Mouse (Mus musculus): ENCODE results near the gene Ppp1r26.

Ppp1r26 gene

GRCm38 (mm10) chr2:28446515-28447314 is at the start of gene Ppp1r26:
Gene Ppp1r26 (plus strand): TSS chr2:28446800.
- no peak for DNase-seq (ENCODE audit: low read depth in 1 of 2, low spot score in 2 of 2)

DNA sequence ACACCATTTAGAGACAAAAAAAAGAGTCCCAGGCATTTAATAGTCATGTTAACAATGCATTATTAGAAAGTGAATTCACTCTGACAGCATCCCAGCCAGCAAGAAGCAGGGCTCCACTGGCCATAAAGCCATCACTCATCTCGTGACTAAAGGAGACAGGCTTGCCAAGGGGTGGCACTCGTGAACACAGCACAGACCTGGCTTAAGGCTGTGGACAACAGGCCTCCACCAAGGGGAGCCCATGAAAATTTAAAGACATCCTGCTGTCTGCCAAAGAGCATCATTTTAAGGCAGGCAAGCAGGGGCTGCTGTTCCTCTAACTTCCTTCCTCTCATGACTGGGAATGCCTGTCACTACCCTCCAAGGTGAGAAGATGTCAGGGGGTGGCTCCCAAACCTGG is 49.7 kb upstream of the Ppp1r26 start:
- DNase-seq (ENCODE audit: low read depth in 1 of 2, low spot score in 2 of 2) = no peak

DNA sequence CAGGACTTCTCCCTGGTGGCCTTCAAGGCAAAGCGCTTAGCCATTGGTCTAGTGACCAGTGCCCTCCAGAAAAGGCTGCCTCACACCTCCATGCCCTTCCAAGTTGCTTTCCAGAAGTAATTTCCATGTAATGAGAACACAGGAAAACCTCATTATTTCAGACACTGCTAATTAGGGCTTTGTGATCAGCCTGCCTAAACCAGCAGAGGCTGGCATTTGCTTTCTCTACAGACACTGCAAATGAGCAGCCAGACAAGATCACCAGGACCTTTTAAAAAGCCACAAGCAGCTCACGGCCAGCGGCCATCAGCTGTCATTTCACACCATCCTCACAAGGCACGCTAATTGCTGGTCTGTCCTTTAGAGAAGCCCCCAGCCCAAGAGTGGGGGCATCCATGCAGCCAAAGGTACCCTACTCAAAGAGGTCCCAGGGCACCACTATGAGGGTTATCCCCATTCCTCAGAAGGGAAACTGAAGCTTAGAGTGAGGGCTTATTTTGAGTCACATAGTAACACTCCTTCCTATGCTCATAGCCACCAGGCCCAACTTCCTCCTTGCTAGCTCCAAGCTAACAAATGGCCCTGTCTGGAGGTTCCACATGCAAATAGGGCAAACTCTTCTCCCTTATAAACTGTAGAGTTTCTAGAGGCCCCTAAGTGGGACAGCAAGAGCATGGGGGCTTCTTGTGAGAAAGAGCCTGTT is 49.0 kb upstream of the Ppp1r26 start:
- peak in 1 of 2 experiments; percentile 15 for DNase-seq (ENCODE audit: low read depth in 1 of 2, low spot score in 2 of 2)

- DNase-seq (ENCODE audit: low read depth in 1 of 2, low spot score in 2 of 2) = peak; percentile 74 to 84
These were observed 45.0 kb upstream of the Ppp1r26 start for GRCm38 (mm10) chr2:28401647-28402046.

DNA sequence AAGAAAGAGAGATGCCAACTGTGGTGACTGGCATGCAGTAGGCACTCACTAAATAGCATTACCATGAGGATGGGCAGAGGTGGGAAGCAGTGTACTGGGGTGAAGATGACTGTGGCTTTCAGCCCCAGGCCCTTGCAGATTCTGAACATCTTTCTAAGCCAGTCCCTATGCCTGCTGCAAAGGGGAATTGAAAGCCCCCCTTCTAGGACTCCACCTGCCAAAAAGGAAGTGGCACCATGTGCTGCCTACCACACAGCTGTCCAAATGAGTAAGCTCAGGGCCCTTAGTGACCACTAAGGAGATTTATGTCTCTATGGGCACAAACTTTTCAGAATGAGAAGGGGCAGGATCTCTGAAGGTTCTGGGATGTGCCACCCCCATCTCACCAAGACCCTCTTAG is 44.5 kb upstream of the Ppp1r26 start:
- DNase-seq (ENCODE audit: low read depth in 1 of 2, low spot score in 2 of 2) = peak; percentile 53 to 58

DNA sequence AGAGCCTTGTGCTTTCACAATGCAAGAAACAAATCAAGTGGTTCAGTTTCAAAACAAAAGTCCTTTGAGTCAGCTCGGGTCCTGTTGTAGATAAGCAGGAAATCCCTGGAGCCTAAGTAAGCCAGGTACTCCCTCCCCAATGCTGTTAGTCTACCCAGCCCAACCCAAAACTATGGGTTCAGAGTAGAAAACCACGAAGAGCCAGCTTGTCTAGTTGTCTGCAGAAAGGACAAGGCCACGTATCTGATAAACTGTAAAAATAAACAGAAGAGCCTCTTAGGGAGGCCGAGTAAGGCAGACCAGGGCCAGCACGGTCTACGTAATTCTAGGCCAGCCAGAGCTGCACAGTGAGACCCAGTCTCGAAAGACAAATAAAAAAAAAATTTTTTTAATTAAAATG is 38.8 kb upstream of the Ppp1r26 start:
- DNase-seq (ENCODE audit: low read depth in 1 of 2, low spot score in 2 of 2) = no peak

DNA sequence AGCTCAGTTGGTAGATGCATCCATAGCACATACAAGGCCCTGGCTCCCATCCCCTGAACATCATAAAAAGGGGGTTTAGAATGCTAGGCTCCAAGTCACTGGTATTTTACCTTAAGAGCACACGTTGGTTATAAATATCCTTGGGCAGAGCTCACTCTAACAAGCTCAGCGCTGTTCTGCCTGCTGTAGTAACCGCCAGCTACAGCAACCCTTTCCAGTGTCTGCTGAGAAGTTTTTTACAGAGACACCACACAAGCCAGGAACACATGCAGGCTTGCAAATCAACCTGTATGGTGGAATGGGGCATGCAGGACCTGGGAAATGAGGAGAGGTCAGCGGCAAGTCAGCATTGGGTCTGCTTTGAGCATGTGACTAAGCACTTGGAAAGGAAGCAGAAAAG is 37.5 kb upstream of the Ppp1r26 start:
- DNase-seq (ENCODE audit: low read depth in 1 of 2, low spot score in 2 of 2) = no peak

GRCm38 (mm10) chr2:28409566-28409965 is 37.0 kb upstream of the Ppp1r26 start:
- DNase-seq (ENCODE audit: low read depth in 1 of 2, low spot score in 2 of 2) = no peak

DNA sequence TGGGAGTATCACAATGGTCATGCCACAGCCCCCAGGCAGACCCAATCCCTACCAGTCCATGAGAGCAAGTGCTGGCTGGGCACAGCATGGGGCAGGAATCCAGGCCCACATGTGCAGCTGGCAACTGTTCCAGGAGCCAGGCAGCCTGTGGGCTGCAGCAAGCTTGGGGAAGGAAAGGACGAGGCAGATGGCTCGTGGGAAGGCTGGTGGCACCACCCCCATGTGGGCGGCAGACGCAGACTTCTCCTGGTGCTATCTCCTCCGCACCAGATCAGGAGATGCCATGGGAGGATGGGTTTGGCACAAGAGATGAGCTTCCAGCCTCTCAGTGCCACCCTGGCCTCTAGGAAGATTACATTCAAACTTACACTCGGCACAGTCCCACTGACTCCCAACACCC is 33.7 kb upstream of the Ppp1r26 start:
- no peak for DNase-seq (ENCODE audit: low read depth in 1 of 2, low spot score in 2 of 2)

- no peak for DNase-seq (ENCODE audit: low read depth in 1 of 2, low spot score in 2 of 2)
These were observed 32.4 kb upstream of the Ppp1r26 start for GRCm38 (mm10) chr2:28414116-28414756.

DNA sequence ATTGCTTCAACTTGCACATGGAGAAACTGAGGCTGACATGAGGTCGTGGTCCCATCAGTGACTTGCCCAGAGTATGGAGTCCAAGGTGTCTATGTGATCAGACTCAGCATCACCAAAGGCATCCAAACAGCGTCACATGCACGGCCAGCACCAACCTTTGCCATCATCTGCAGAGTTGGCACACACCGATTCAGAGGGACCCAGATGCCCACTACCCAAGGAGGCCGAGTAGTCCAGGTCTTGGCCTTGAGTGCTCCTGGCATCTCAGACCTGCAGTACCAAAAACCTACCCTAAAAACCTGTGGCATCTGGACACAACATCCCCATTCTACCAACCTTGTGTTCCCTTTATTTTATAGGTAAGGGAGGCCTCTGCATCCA is 31.9 kb upstream of the Ppp1r26 start:
- no peak for DNase-seq (ENCODE audit: low read depth in 1 of 2, low spot score in 2 of 2)

- DNase-seq (ENCODE audit: low read depth in 1 of 2, low spot score in 2 of 2) = no peak
These were observed 31.1 kb upstream of the Ppp1r26 start for GRCm38 (mm10) chr2:28415387-28416024.

- no peak for DNase-seq (ENCODE audit: low read depth in 1 of 2, low spot score in 2 of 2)
These were observed 30.1 kb upstream of the Ppp1r26 start for GRCm38 (mm10) chr2:28416511-28416910.

DNA sequence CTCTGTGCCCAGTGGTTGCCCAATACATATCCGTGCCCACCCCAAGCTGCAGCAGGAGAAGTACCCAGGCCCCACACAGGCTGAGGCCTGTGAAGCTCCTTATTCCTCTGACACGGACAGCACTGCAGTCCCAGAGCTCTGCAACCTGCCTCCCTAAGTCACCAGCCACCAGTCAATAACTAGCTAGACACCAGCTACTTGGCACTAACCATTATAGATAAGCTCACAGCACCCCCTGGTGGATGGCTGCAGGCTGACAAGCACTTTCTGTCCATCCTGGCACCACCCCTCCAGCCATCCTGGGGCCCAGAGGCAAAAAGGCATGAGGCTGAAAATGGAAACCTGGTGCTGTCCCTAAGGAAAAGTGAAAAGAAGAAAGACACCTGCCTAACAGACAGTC is 28.6 kb upstream of the Ppp1r26 start:
- peak; percentile 74 to 87 for DNase-seq (ENCODE audit: low read depth in 1 of 2, low spot score in 2 of 2)

DNA sequence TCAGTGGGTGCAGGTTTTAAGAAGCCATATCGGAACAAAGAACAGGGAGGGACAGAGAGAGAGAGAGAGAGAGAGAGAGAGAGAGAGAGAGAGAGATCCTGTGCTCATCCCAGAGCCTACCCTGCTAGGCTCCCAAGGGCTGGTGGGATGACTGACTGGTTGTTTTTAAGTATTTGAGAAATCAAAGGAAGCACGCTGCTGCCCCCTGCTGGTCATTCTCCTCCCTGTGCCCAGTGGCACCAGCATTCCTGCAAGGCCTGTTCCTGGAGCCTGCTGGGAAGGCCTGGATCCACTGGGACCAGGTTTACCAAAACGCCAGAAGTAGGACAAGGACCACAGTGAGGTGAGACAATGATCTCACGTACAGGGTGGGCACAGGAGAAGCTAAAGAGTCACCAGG is 26.7 kb upstream of the Ppp1r26 start:
- DNase-seq (ENCODE audit: low read depth in 1 of 2, low spot score in 2 of 2) = peak; percentile 36 to 73

GRCm38 (mm10) chr2:28423167-28423566 is 23.4 kb upstream of the Ppp1r26 start:
- peak; percentile 19 to 40 for DNase-seq (ENCODE audit: low read depth in 1 of 2, low spot score in 2 of 2)

- DNase-seq (ENCODE audit: low read depth in 1 of 2, low spot score in 2 of 2) = no peak
These were observed 19.4 kb upstream of the Ppp1r26 start for GRCm38 (mm10) chr2:28427226-28427625.

DNA sequence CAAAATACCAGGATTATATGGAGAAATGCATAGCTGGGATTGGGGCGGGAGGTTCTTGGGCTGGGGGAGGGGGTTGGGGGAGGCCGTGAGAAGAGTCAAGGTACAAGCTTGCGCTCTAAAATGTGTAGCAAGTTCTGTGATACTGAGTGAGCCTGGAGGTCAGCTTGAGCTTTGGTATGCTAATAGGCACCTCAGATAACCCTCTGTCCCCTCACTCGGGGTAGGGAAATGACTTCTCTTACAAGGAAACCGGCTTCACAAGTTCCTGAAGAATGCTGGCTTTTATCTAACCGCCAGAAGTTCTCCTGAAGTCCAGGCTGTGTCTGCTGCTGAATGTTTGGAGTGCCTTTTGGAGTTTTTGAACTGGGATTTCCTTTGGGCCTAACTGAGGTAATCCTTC is 15.8 kb upstream of the Ppp1r26 start:
- DNase-seq (ENCODE audit: low read depth in 1 of 2, low spot score in 2 of 2) = no peak

- DNase-seq (ENCODE audit: low read depth in 1 of 2, low spot score in 2 of 2) = no peak
These were observed 13.8 kb upstream of the Ppp1r26 start for GRCm38 (mm10) chr2:28432811-28433210.

DNA sequence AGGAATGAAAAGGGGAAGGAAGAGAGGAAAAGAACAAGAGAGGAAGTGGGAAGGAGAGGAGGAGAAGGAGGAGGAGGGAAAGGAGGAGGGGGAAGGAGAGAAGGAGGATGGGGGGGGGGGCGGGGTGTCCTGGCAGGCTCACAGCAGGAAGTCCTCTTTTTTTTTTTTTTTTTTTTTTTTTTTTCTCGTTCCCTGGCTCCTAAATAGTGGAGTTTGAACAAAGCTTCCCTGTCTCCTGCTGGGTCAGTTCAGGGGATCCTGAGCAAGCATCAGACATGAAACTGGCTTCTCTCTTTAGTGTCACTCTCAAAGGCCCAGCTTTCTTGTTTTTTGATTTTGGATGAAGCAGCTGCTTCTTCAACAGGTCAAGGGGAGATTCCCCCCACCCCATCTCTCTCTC is 13.1 kb upstream of the Ppp1r26 start:
- DNase-seq (ENCODE audit: low read depth in 1 of 2, low spot score in 2 of 2) = no peak

DNA sequence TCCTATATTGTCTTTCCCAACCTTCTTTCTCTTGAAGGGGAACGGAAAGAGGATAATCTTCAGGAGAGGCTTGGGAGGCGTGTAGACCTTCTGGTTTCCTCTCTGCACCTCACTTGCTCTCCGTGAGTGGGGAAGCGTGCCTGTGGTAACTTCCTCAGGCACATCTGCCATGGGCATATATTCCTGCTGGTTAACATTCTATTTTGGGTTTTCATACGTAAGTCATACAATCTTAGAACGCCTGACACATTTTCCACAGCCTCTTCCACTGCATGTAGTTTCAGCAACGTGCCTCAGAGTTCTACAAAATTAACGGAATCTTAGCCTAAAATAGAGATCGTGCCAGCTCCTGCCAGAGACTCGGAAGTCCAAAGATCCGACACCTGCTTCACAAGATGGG is 11.2 kb upstream of the Ppp1r26 start:
- no peak for DNase-seq (ENCODE audit: low read depth in 1 of 2, low spot score in 2 of 2)

- no peak for DNase-seq (ENCODE audit: low read depth in 1 of 2, low spot score in 2 of 2)
These were observed 5.8 kb upstream of the Ppp1r26 start for GRCm38 (mm10) chr2:28440842-28441241.
